Mouse (Mus musculus): ENCODE data around the gene Notch2.

- TF ChIP-seq CTCF (IDR thresholded peaks at IDR 0.05; ENCODE audit: control insufficient read depth, insufficient read depth, insufficient read length) (no peak), USF1 (IDR thresholded peaks at IDR 0.05; ENCODE audit: low read depth) (no peak), FOSL1 (IDR thresholded peaks at IDR 0.05; ENCODE audit: insufficient read depth, low read length, poor library complexity, severe bottlenecking) (no peak), MYOG (IDR thresholded peaks at IDR 0.05; ENCODE audit: control insufficient read depth, extremely low read depth, insufficient read length) (no peak), CEBPB (IDR thresholded peaks at IDR 0.05; ENCODE audit: low read depth) (no peak)
Measured at GRCm38 (mm10) chr3:98156158-98156557, 142.8 kb downstream of the Notch2 start.
